8 mouse cellular contexts compared by ENCODE assay signal in genomic region chr13:83987746-83988423, GRCm38 (mm10).
DNase-seq lines count a peak whose midpoint lies in the region; ATAC-seq and TF ChIP-seq lines count a peak whose summit lies in the region.

No protein-coding gene starts in this region.

- H3K9me3 ChIP-seq in lung, embryonic 14.5 days (ENCODE audit: low read depth, low read length), result no peaks in the 10 kb centered on the region
- H3K9me3 ChIP-seq in hindbrain, embryonic 10.5 days, result no peaks in the 10 kb centered on the region

- no peak for TF ChIP-seq POLR2A in lung, adult 2 months (IDR thresholded peaks at IDR 0.05; ENCODE audit: borderline replicate concordance, extremely low read depth, low read depth, low read length)

- intact Hi-C loops in left cerebral cortex, postnatal 10 days (cut with DNase I), result loop anchor here (2.0 to 5.0 kb wide), 4 partner anchors 77 to 769 kb away; no protein-coding TSS in a partner anchor

- peak; percentile 9 for DNase-seq in lung, embryonic 14.5 days
- no peak for DNase-seq in lung, adult 2 months
- DNase-seq in hindbrain, embryonic 10.5 days (ENCODE audit: low spot score), result no peak
- peak; percentile 38 to 78 for DNase-seq in left cerebral cortex, postnatal 10 days (ENCODE audit: extremely low spot score in 1 of 2, low spot score in 2 of 2)
- peak; percentile 79 to 91 for DNase-seq in right cerebral cortex, postnatal 10 days (ENCODE audit: low spot score in 2 of 2)
- DNase-seq in spleen, adult 18-20 months, result no peak
- DNase-seq in lung, postnatal 36 days, result no peak

- no peak overlapping the region for H3K27ac ChIP-seq in lung, embryonic 14.5 days (ENCODE audit: low read depth)
- peak overlapping the region; percentile 56; the same call in 1 of the 2 replicates for H3K27ac ChIP-seq in hindbrain, embryonic 10.5 days

- no peak; the same call in 1 of the 2 replicates for ATAC-seq in lung, embryonic 14.5 days (ENCODE audit: insufficient read depth)
- no peak for ATAC-seq in megakaryocyte progenitor cell, adult 5-6 weeks (replicated peaks; ENCODE audit: poor library complexity)

- no peaks in the 10 kb centered on the region for H3K27me3 ChIP-seq in lung, embryonic 14.5 days (ENCODE audit: insufficient read depth, low read length)
- no peaks in the 10 kb centered on the region for H3K27me3 ChIP-seq in hindbrain, embryonic 10.5 days (ENCODE audit: insufficient read depth, poor library complexity, severe bottlenecking)

- WGBS in lung, embryonic 14.5 days, result 37% methylated on average over 11 of the region's 11 CpGs
- 56% methylated on average over 11 of the region's 11 CpGs for WGBS in lung, adult 2 months
- WGBS in hindbrain, embryonic 10.5 days, result 67% methylated on average over 11 of the region's 11 CpGs

- peak overlapping the region; percentile 36; the same call in 1 of the 2 replicates for H3K4me2 ChIP-seq in lung, embryonic 14.5 days

- H3K4me1 ChIP-seq in lung, embryonic 14.5 days (ENCODE audit: insufficient read depth), result no peaks in the 10 kb centered on the region
- H3K4me1 ChIP-seq in lung, adult 2 months (ENCODE audit: control insufficient read depth, insufficient read depth, low read length), result no peaks in the 10 kb centered on the region
- peaks cover 22% of the 10 kb centered on the region for H3K4me1 ChIP-seq in hindbrain, embryonic 10.5 days (replicated peaks)

- H3K4me3 ChIP-seq in lung, embryonic 14.5 days (ENCODE audit: low read depth, low read length), result no peak overlapping the region
- no peak overlapping the region for H3K4me3 ChIP-seq in lung, adult 2 months (replicated peaks; ENCODE audit: extremely low read depth, low read depth, low read length)
- H3K4me3 ChIP-seq in hindbrain, embryonic 10.5 days, result no peak overlapping the region

- no peak for TF ChIP-seq CTCF in lung, embryonic 14.5 days (IDR thresholded peaks at IDR 0.05; ENCODE audit: low read depth)
- TF ChIP-seq CTCF in lung, adult 2 months (IDR thresholded peaks at IDR 0.05; ENCODE audit: insufficient read depth, low read length), result no peak

- H3K36me3 ChIP-seq in lung, embryonic 14.5 days (ENCODE audit: insufficient read depth), result no peaks in the 10 kb centered on the region
- H3K36me3 ChIP-seq in hindbrain, embryonic 10.5 days, result no peaks in the 10 kb centered on the region

- no peak overlapping the region for H3K9ac ChIP-seq in lung, embryonic 14.5 days

Comparison
In these comparisons a context has a peak if more than half of its experiments do, and no peak if none do; other contexts are left out.
1. DNase-seq: peak in lung, embryonic 14.5 days (single experiment), left cerebral cortex, postnatal 10 days (2 of 2) and right cerebral cortex, postnatal 10 days (2 of 2); none in lung, adult 2 months (single experiment), hindbrain, embryonic 10.5 days (single experiment), spleen, adult 18-20 months (0 of 2) and lung, postnatal 36 days (single experiment).